Mouse (Mus musculus) v-Abl transformed pro-B cells (cell line): ENCODE data around the gene Tmem139.

ENCODE experiments used
- in situ Hi-C, 2 experiments: fragments of 400-800 bp; cut with MboI; formaldehyde crosslinking; loops; one replicate each; pipeline ENCODE4 v1.15.1; 2025; ENCODE audit not compliant: unreplicated experiment in 2 of 2

Tmem139 gene

DNA sequence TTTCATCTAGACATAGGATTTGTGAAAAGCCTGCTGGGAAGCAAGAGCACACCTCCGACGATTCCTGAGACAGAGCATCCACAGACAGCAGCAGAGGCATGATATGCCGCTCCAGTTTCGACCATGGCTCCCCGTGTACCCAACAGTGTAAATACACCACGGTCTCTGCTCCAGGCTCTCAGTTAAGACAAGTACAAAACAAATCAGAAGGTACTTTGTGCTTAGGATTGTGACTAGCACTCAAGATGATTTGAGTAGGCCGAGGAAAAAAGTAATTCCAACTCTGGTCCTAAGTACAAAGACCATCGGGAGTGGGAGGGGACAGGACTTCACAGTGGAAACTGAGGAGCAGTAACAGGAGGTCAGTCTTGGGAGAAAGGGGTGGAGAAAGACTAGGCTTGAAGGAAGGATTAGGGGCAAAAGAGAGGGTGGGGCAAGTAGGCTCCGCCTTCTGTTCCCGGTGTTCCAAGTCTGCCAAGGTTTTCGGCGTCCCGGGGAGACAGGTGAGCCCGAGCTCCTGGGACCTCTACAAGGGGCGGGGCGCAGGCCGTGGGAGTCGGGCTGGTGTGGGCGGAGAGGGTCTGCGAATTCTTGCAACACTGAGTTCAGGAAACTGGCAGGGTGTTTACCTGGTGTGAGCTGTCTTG, at the start of gene Tmem139:
TSS of gene Tmem139 (plus strand) at position 447 of the 647 bp plus-strand sequence.
- in situ Hi-C loops: loop anchor here (5.0 to 25.0 kb wide), 5 partner anchors 707 to 1374 kb away; partner anchors contain the start of gene Moxd2 (in 1 of the 2)

DNA sequence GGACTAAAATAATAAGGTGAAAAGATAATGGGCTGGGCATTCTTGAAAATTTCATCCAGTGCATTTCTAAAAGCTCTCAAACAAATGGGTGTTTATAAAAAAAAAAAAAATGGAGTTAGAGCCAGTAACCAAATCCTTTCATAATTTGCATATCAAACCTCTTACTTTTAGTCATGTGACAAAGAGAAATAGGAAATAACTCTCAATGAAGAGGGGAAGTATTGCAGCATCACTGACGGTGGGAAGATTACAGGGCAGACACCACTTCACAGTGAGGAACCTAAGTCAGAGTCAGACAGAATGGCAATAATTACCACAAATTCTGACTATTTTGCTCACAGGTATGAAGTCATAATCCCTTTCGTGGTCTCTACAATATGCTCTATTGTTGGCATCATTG, 46.7 kb upstream of the Tmem139 start, which contains the start of gene Tas2r144:
TSS of gene Tas2r144 (plus strand) at position 301 of the 400 bp plus-strand sequence.
- in situ Hi-C loops: no loop called here

DNA sequence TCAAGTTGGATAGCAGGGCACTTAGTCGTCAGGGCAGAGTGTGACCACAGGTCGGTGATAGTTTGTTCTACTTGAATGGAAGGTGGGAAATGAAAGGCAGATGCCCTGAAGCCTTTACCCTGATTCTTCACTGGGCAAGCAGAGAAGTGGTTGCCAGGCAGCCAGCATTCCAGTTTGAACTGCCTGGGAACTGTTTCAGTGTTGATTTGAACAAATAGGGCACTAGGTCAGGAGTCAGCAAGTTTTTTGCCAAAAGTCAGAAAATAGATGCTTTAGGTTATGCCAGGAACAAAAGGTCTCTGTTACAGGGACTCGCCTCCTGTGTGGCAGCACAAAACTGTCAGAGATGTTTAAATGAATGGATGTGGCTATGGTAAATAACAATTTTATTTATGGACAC, 39.5 kb upstream of the Tmem139 start:
- in situ Hi-C loops: loop anchor here (10.0 kb wide), 2 partner anchors 363 to 643 kb away; no protein-coding TSS in a partner anchor

DNA sequence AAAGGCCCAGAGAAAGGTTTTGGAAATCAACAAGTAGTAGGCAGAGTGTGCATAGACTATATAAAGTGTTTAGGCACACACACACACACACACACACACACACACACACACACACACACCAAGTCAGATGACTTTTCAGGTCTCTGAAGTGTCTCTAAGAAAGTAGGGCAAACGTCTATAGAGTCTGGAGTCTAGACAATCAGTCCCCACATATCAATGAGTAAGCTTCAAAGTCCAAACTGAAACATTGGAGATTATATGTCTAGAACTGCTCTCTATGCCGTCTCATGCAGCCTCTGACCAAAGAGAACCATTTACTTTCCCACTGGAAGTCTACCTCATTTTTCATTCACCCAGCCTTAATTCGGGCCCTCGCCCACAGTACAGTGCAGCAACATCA, 36.7 kb upstream of the Tmem139 start:
- in situ Hi-C loops: loop anchor here (5.0 to 10.0 kb wide), 5 partner anchors 102 to 640 kb away; no protein-coding TSS in a partner anchor

DNA sequence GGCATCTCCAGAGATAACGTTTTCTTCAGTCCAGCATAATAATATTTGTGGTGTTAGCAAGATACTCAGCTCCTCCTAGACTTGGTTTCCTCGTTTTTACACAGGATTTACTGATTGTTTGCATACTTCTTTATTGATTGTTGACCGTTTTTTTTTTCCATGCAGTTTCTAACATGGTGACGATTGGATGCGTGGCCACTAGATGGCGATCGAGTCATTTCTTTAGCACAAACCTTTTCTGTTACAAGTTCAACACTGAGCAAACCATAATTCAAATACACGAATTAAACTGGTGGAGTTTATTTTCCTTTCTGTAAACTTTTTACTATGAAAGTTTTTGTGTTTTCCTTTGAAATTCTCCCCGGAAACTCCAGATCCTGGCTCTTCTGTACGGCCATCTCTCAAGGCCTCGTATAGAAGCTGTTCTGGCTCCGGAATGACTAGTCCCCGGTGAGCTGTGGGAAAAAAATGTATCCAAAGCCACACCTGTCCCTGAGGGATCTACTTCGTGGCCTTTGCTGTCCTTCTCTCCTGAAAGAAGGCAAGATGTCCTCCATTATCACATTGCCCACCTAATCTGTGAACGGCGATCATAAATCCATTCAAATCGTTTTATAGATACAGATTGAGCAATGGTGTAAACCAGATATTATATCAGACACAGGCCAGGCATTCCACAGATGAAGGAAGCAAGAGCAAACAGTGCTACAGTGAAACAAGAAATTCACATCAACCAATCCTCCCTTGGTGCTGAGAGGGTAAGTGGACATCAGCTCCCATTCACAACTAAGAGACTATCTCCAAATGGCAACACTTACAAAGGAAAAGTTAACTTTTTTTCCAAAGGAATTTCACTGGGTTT, 34.3 kb upstream of the Tmem139 start:
- in situ Hi-C loops: loop anchor here (5.0 to 10.0 kb wide), 5 partner anchors 100 to 637 kb away; no protein-coding TSS in a partner anchor

DNA sequence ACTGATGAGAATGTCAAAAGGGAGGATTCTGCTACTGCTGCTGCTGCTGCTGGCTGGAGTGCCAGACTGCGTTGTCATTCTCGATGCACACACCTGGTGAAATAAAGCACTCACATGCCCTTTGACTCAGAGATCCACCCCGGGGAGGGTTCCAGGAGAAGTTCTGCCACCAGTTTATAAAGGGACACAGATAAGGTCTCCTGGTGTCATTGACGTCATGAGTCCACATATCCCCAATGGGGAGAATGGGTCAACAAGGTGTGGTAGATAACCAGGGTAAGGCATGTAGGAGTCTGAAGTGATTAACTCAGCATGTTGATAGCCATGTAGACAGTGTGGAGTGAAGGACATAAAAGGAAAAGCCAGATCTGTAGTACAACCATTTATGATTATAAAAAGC, 32.2 kb upstream of the Tmem139 start:
- in situ Hi-C loops: loop anchor here (5.0 to 10.0 kb wide), 5 partner anchors 98 to 635 kb away; no protein-coding TSS in a partner anchor

DNA sequence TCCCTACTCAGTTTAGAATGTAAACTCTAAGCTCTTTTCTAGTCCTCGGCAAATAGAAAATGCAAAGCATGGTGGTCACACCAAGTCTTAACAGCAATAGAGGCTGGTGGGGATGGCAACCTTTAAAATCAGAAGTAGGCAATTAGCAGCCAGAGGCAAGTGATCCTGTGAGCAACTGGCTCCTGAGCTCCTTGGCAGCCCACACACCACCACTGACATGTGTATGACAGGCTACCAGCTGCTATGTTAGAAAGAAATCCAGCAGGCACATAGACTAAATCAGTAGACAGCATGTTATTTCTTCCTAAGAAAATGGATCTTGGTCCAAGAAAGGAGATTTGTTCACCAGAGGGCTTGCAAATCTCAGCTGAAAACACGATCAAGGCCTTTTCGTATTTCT, 30.6 kb upstream of the Tmem139 start:
- in situ Hi-C loops: loop anchor here in 1 of 2 experiments (5.0 kb wide), 1 partner anchor 151 kb away; no protein-coding TSS in a partner anchor

DNA sequence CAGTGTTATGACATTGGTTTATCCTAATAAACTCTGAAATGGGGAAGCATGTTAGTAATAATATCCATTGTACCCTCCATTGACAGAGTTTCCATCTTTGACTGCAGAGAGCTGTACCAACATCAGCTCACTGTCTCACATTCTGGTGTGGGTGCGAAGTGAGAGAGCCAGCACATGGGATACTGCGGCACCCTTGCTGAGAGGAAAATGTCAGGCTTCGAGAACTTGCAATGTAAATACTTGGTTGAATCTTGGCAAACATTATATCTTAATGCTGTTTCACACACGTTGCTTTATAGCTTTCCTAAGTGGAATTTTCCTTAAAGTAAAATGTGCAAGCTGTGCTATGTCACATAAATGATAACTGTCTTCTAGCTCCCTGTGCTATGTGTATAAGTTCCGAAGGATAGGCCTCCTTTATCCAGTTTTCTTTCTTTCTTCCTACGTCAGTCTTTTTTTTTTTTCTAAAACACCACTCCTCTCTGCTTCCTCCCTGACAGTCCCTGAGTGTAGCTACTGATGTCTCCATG, 24.4 kb upstream of the Tmem139 start:
- in situ Hi-C loops: no loop called here

DNA sequence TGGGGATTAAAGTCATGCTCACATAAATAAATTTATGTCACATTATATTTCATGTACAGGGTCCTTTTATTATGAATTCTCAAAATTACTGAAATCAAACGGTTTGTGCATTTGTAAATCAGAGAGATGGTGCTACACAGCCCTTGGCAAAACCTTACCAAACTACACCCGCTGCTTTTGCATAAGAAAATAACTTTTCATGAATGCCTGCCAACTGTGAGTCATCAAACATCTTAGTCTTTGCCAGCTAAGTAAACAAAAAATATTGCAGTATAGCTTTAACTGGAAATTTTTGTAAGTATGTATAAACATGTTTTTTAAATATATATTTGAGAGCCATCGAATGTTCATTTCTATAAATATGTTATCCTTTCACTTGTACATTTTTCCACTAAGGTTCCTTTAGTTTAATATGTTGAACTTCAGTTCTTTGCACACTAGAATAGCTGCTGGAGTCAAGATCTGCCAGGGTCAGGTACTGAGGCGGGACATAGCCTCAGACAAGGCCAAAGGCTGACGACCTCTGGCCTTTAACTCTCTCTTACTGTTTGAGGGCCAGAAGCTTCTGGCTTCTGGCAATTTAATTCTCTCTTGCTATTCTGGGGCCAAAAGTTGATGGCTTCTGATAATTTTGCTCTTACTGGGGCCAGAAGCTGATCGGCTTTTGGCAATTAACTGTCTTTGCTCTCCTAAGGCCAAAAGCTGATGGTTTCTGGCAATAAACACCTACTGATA, 20.3 kb upstream of the Tmem139 start:
- in situ Hi-C loops: no loop called here

DNA sequence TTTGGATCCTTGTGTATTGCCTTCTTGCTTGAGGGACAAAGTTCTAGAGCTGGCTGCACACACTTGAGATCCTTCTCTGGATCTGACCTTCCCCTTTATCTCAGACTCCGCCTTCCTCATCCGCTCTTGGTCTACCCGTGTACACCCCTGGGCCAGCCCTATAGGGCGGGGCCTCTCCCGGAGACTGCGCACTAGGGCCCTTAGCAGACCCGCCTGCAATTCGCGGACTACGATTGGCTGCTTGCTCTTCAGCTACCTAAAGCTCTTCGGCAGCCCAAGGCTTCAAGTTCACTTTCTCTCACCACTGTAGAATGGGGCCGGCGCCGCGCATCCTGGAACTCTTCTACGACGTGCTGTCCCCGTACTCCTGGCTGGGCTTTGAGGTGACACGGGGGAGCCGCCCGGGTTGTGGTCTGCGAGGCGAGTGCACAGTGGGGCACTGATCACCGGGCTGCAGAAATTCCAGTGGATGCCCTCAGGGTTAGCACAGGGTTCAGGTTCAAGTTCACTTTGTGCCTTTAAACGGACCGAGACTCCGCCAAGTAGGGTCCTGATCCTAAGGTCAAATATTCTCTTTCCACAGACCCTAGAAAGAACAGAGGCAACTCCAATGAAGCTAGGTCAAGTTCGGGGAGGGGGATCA, 15.9 kb upstream of the Tmem139 start, which contains the start of gene Gstk1:
TSS of gene Gstk1 (plus strand) at position 225 of the 643 bp plus-strand sequence.
- in situ Hi-C loops: no loop called here

DNA sequence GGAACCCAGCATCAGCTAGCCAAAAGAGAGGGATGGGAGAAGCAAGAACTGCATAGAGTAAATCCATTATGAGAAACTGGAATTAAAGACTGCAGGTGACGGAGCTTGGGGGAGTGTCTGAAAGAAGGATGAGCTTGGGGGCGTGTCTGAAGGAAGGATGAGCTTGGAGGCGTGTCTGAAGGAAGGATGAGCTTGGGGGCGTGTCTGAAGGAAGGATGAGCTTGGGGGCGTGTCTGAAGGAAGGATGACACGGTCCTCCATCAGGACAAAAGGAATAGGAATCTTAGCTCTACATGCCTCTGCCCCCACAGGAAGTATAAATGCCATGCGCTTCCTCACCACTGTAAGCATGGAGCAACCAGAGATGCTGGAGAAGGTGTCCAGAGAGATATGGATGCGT, 14.6 kb upstream of the Tmem139 start:
- in situ Hi-C loops: no loop called here

DNA sequence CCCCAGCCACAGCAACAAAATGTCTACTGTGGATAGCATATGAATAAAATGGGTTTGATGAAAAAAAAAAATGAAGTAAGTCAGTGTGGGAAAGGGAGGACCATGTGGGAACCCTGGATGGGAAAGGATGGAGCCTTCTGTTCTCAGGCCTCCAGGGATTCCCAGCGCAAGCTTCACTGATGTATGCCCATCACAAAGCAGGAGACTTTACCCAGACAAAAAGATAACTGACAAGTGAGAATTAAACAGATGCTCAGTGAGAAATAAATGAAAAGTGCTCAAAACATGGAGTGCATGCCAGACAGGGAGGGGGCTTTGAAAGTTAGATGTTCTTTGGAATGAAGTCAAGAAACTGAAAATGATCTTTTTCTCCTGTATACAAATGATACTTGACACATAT, 13.8 kb upstream of the Tmem139 start:
- in situ Hi-C loops: no loop called here

DNA sequence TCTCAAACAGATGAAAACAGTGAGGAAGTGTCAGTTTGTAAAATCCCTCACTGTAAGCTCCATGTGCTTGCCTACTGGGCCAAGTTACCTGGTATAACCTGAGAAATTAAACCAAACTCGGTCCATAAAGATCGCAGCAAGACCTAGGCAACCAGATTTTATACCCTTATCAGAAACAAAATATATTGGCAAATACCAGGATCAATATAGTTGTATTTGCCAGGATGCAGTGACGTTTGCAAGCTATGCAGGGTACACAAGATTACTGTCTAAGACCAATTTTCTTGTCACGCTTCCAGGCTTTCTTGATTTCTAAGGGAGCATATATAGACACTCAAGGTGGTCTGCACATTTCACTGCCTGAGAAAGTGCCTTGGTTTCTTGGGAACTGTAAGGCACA, 10.0 kb upstream of the Tmem139 start:
- in situ Hi-C loops: loop anchor here (10.0 to 25.0 kb wide), 5 partner anchors 987 to 1367 kb away; partner anchors contain the start of gene Moxd2 (in 2 of the 2)

DNA sequence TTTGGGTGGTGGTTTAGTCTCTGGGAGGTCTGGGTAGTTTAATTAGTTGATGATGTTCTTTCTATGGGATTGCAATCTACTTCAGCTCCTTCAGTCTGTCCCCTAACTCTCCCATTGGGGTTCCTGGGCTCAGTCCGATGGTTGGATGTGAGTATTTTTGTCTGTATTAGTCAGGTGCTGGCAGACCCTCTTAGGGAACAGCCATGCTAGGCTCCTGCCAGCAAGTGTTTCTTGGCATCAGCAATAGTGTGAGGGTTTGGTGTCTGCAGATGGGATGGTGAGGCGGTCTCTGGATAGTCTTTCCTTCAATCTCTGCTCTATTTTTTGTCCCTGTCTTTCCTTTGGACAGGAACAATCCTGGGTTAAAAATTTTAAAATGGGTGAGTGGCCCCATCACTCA, 8.7 kb upstream of the Tmem139 start:
- in situ Hi-C loops: loop anchor here (10.0 to 25.0 kb wide), 5 partner anchors 988 to 1368 kb away; partner anchors contain the start of gene Moxd2 (in 2 of the 2)

DNA sequence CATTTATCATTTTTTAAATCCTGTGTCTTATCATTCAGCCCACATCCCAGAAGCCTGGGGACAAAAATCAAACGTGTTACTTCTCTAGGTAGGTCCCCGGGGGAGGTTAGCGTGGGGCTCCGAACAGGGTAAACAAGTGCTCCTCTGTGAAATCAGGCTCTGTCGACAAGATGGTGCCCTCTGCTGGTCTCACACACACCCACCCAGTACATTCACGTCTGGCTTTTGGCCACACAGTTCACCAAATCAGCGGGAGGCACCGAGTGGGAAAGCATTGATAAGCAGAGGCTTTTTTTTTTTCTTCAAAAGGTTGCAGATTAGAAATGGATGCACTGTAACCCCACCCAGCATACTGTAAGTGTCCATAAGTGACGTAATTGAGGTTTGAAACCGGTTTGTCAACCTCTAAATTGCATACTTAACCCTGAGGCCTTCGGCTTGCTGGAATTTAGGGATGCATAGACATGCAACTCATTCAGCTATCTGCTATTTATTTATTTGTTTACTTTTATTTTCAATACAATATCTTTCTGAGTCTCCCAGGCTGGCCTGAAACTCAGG, 4.4 kb upstream of the Tmem139 start:
- in situ Hi-C loops: loop anchor here (10.0 to 25.0 kb wide), 5 partner anchors 993 to 1373 kb away; partner anchors contain the start of gene Moxd2 (in 2 of the 2)

DNA sequence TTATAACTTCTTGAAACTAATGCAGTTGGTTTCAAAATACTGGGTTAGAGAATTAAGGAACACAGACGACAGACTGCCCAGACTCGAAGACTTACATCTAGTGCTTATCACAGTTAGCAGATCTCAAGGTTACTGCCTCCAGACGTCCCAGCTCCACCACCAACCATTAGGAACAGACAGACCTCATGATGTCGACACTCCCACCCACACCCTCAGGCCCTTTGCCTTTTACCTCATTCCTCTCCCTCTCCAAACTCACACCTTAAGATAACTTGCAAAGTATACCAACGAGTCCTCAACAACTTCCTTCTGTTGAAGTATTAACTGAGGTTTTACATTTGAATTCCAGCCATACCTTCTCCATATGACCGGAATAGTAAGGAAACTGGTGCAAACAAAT, 1.3 kb upstream of the Tmem139 start:
- in situ Hi-C loops: loop anchor here (5.0 to 25.0 kb wide), 5 partner anchors 706 to 1373 kb away; partner anchors contain the start of gene Moxd2 (in 1 of the 2)

DNA sequence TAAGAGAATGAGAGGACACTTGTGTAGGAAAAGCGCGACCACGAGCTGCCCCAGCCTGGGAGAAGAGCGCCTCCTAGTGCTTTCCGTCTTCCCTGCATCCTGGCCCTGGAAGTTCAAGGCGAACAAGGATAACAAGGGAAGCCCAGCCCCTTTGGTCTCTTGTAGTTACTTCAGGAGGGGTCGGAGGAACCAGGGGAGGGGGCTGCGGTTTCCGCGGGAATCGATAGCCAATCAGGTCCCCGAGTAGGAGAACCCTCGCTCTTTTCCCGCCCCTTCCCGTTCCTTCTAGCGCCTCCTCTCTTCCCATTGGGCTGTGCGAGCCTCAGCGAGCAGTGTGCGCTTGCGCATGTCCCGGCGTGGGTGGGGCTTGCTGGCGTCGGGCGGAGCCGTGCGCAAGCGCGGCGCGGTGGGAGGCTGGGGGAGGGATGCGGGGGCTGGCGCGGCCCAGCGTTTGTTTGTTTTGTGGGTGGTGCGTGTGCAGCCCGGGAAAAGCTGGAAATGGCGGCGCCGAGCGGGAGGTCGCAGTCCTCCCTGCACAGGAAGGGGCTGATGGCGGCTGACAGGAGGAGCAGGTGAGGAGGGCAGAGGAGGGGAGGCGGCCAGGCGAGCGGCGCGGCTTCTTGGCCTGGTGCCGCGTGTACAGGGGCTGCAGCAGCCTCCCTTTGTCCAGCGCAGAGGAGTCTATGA, 3.0 kb downstream of the Tmem139 start, which contains the start of gene Casp2:
TSS of gene Casp2 (plus strand) at position 360 of the 687 bp plus-strand sequence.
- in situ Hi-C loops: loop anchor here (5.0 to 25.0 kb wide), 5 partner anchors 710 to 1377 kb away; partner anchors contain the start of gene Moxd2 (in 1 of the 2)
